Mouse (Mus musculus): ENCODE measurements at regions not wholly inside any gene's neighbourhood (a gene's known extent, or its start where the extent isn't known, plus 50 kb on each side); places are given as distances from the start of the nearest gene placed in this dataset.
"Not testable (repeated sequence)": the region's sequence is repeated elsewhere in the genome, so short reads cannot be mapped to it uniquely, and the experiment has no call there.

DNA sequence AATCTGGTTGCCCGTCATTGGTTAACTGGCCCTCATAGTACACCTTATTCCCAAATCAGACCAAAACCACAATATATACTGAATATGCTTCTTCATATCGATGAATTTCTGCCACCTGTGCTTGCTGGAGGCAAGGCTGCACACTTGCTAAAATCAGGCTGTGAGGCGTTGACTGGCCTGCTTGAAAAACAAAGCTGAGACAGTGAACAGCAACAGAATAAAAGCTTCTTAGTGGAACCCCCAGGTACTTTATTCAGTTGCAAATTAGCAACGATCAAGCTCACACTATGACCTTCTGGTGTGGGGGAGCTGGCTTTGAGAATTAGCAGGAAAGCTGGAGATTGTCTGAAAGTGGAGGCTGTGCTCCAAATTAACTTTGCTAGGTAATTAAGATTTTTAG lies 97.3 kb upstream of the Ube2e1 start:
- not testable (repeated sequence) for H3K4me3 ChIP-seq (ENCODE audit: control insufficient read depth in 1 of 2, insufficient read depth in 1 of 2, low read depth in 1 of 2, low read length in 2 of 2); H3K9me3 ChIP-seq (ENCODE audit: control insufficient read depth, low read length); H3K36me3 ChIP-seq (ENCODE audit: control insufficient read depth, insufficient read depth, low read length); H3K9ac ChIP-seq (ENCODE audit: low read length); ATAC-seq (ENCODE audit: insufficient number of reproducible peaks, insufficient read depth, low FRiP score, low read depth); H3K27ac ChIP-seq (replicated peaks in 1 of 2; ENCODE audit: control insufficient read depth in 1 of 2, insufficient read depth in 1 of 2, low read depth in 2 of 2, low read length in 2 of 2); H3K4me1 ChIP-seq (ENCODE audit: control insufficient read depth in 2 of 2, insufficient read depth in 2 of 2, low read length in 2 of 2); H3K27me3 ChIP-seq (ENCODE audit: control insufficient read depth, insufficient read depth, low read length); H3K4me2 ChIP-seq (ENCODE audit: low read length)
- 42% methylated on average over 4 of the region's 4 CpGs for WGBS

DNA sequence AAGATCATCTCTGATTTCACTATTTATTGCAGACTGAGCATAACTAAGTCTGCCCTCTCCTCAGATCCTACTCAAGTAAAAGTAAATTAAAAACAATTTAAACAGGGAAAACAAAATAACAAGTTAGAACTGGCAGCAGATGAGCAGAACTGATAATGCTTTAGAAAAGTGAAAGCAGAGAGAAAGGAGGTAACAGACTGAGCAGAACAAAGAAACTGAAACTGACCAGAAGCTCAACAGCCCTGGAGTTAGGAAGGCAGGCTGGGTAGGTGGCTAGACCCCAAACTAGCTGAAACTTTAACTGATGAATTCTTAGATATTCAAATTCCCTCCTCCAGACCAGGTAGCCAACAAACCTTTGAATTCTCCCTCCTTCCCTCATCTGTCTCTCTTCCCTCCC lies 94.2 kb upstream of the Ube2e1 start:
- Histone ChIP-seq H3K27me3 (ENCODE audit: control insufficient read depth, insufficient read depth, low read length) (no peaks in the 10 kb centered on the region), H3K36me3 (ENCODE audit: control insufficient read depth, insufficient read depth, low read length) (no peaks in the 10 kb centered on the region), H3K9me3 (ENCODE audit: control insufficient read depth, low read length) (no peaks in the 10 kb centered on the region), H3K27ac (replicated peaks in 1 of 2; ENCODE audit: control insufficient read depth in 1 of 2, insufficient read depth in 1 of 2, low read depth in 2 of 2, low read length in 2 of 2) (no peak overlapping the region), H3K4me2 (ENCODE audit: low read length) (no peak overlapping the region), H3K9ac (ENCODE audit: low read length) (no peak overlapping the region), H3K4me1 (ENCODE audit: control insufficient read depth in 2 of 2, insufficient read depth in 2 of 2, low read length in 2 of 2) (no peaks in the 10 kb centered on the region), H3K4me3 (ENCODE audit: control insufficient read depth in 1 of 2, insufficient read depth in 1 of 2, low read depth in 1 of 2, low read length in 2 of 2) (no peak overlapping the region)
- ATAC-seq (ENCODE audit: insufficient number of reproducible peaks, insufficient read depth, low FRiP score, low read depth): no peak

DNA sequence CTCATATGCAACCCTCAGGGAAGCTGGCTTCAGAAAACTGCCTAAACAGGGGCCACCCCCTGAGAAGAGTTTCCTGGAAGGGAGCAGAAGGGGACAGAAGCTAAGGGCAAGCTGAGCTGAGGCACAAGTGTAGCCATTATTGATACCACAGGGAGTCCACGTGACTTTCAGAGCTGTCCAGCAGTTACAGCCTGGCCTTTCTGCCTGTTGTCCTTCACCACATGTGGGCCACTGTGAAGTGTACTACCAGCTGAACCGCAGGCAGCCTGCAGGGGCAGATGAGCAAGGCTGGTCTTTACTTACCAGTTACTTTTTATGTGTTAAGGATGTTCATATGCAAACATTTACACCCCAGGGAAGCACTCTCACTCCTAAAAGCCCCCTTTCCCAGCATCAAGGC lies 85.2 kb upstream of the Ube2e1 start:
- no peaks in the 10 kb centered on the region for H3K36me3 ChIP-seq (ENCODE audit: control insufficient read depth, insufficient read depth, low read length)
- no peak overlapping the region for H3K27ac ChIP-seq (replicated peaks in 1 of 2; ENCODE audit: control insufficient read depth in 1 of 2, insufficient read depth in 1 of 2, low read depth in 2 of 2, low read length in 2 of 2)
- no peak for ATAC-seq (ENCODE audit: insufficient number of reproducible peaks, insufficient read depth, low FRiP score, low read depth)
- H3K4me2 ChIP-seq (ENCODE audit: low read length): no peak overlapping the region
- H3K4me1 ChIP-seq (ENCODE audit: control insufficient read depth in 2 of 2, insufficient read depth in 2 of 2, low read length in 2 of 2): no peaks in the 10 kb centered on the region
- H3K9me3 ChIP-seq (ENCODE audit: control insufficient read depth, low read length): no peaks in the 10 kb centered on the region
- H3K4me3 ChIP-seq (ENCODE audit: control insufficient read depth in 1 of 2, insufficient read depth in 1 of 2, low read depth in 1 of 2, low read length in 2 of 2): no peak overlapping the region
- H3K9ac ChIP-seq (ENCODE audit: low read length): no peak overlapping the region
- no peaks in the 10 kb centered on the region for H3K27me3 ChIP-seq (ENCODE audit: control insufficient read depth, insufficient read depth, low read length)
- WGBS: 12% methylated on average over 2 of the region's 2 CpGs

DNA sequence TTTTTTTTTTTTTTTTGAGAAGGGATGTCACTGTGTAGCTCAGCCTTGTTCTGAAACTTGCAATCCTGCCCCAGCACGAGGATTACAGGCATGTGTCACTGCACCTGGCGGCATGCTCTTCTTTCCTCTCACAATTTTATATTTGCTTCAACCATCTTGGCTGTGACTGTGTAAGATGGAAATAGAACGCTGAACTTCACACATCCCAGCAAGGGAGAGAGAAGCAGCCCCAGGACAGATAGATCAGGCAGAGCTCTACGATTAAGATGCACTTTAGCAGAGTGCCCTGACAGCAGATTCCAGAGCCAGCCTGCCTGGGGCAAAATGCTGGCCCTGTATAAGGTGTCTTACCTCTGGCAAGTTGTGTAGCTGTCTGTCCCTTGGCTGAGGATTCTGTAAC lies 84.7 kb upstream of the Ube2e1 start:
- WGBS: 65% methylated on average over 4 of the region's 4 CpGs
- H3K9ac ChIP-seq (ENCODE audit: low read length): no peak overlapping the region
- ATAC-seq (ENCODE audit: insufficient number of reproducible peaks, insufficient read depth, low FRiP score, low read depth): no peak
- H3K4me2 ChIP-seq (ENCODE audit: low read length): no peak overlapping the region
- no peaks in the 10 kb centered on the region for H3K4me1 ChIP-seq (ENCODE audit: control insufficient read depth in 2 of 2, insufficient read depth in 2 of 2, low read length in 2 of 2)
- no peak overlapping the region for H3K27ac ChIP-seq (replicated peaks in 1 of 2; ENCODE audit: control insufficient read depth in 1 of 2, insufficient read depth in 1 of 2, low read depth in 2 of 2, low read length in 2 of 2)
- no peaks in the 10 kb centered on the region for H3K36me3 ChIP-seq (ENCODE audit: control insufficient read depth, insufficient read depth, low read length)
- no peaks in the 10 kb centered on the region for H3K9me3 ChIP-seq (ENCODE audit: control insufficient read depth, low read length)
- no peak overlapping the region for H3K4me3 ChIP-seq (ENCODE audit: control insufficient read depth in 1 of 2, insufficient read depth in 1 of 2, low read depth in 1 of 2, low read length in 2 of 2)
- H3K27me3 ChIP-seq (ENCODE audit: control insufficient read depth, insufficient read depth, low read length): no peaks in the 10 kb centered on the region

DNA sequence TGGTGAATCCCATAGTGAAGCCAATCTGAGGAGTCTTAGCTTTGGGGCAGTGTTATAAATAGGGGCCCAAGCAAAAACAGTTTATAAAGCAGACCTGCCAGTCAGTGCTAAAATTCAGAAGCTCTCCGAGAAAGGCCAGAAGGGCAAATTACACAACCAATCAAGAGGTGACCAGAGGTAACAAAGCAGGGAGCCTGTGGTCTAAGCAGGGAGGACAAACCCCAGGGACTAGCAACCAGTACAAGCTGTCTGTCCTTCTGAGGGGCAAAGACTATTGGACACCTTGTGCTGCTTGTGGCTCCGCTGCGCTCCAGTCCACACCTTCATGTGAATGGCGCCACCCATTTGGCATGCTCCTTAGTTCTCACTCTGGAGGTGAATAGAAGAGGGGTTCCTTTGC lies 67.3 kb upstream of the Ube2e1 start:
- Histone ChIP-seq H3K36me3 (ENCODE audit: control insufficient read depth, insufficient read depth, low read length) (no peaks in the 10 kb centered on the region), H3K27ac (replicated peaks in 1 of 2; ENCODE audit: control insufficient read depth in 1 of 2, insufficient read depth in 1 of 2, low read depth in 2 of 2, low read length in 2 of 2) (peak overlapping the region; percentile 15 to 21; a peak in 1 of 4 replicates), H3K4me1 (ENCODE audit: control insufficient read depth in 2 of 2, insufficient read depth in 2 of 2, low read length in 2 of 2) (peaks cover 12 to 17% of the 10 kb centered on the region in 2 experiments; a peak in 3 of 4 replicates), H3K27me3 (ENCODE audit: control insufficient read depth, insufficient read depth, low read length) (no peaks in the 10 kb centered on the region), H3K9ac (ENCODE audit: low read length) (no peak overlapping the region), H3K4me3 (ENCODE audit: control insufficient read depth in 1 of 2, insufficient read depth in 1 of 2, low read depth in 1 of 2, low read length in 2 of 2) (no peak overlapping the region), H3K9me3 (ENCODE audit: control insufficient read depth, low read length) (no peaks in the 10 kb centered on the region), H3K4me2 (ENCODE audit: low read length) (no peak overlapping the region)
- ATAC-seq (ENCODE audit: insufficient number of reproducible peaks, insufficient read depth, low FRiP score, low read depth): no peak
- whole genome bisulfite sequencing: 90% methylated on average over 4 of the region's 4 CpGs

DNA sequence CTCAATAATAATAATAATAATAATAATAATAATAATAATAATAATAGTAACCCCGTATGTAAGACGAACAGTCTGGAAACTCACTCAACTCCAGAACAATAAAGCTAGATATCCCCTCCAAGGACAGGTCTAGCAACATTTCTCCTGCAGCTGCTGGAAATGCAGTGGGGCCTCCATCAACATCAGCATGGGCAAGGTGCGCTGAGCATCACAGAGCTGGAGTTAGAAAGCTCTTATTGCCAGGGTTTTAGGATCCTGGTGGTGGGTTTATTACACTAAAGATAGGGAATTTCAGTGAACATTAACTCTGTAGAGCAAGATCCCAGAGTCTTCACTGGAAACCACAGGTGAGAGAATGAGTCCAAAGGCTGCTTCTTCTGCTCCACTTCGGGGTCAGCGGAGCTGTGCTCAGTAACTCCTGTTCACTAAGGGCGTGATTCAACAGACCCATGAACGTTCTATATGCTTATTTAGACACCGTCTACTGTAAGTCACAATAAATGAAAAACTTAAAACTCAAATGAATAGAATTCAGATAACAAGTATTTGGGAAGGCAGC lies 64.6 kb upstream of the Ube2e1 start:
- 90% methylated on average over 8 of the region's 8 CpGs for WGBS

DNA sequence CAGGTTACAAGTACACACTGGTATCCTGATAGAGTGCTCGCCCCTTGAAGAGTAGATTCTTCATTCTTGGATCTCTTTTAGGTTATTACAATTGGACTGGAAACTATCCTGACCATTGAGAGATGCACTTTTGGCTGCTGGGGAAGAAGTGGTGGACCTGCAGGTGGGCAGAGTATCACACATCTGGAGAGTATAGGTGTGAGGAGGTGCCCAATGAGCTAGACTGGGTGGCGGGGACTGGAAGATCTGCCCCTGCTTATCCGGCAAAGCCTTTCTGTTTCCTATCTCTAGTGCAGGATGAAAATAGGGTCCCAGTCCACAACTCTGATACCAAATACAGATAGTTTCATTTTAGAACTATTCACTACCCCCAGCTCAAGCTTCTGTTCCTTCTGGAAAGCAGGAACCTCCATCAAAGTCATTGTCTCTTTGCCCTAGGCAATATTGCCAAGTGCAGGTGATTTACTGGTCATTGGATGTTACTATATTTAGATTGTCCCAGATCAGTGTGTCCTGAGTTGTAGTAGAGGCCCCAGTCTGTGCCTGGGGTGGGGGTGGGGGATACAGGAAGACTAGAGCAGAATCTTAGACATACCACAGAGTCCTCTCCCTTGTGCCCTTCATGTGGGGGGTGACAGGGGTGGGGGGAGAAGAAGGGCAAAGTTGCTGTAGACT lies 62.5 kb upstream of the Ube2e1 start:
- no peak overlapping the region for H3K4me2 ChIP-seq (ENCODE audit: low read length)
- no peaks in the 10 kb centered on the region for H3K36me3 ChIP-seq (ENCODE audit: control insufficient read depth, insufficient read depth, low read length)
- no peaks in the 10 kb centered on the region for H3K9me3 ChIP-seq (ENCODE audit: control insufficient read depth, low read length)
- no peak for ATAC-seq (ENCODE audit: insufficient number of reproducible peaks, insufficient read depth, low FRiP score, low read depth)
- H3K27me3 ChIP-seq (ENCODE audit: control insufficient read depth, insufficient read depth, low read length): no peaks in the 10 kb centered on the region
- no peak overlapping the region for H3K9ac ChIP-seq (ENCODE audit: low read length)
- 72% methylated on average over 3 of the region's 3 CpGs for WGBS
- peaks cover 11 to 17% of the 10 kb centered on the region in 2 experiments; a peak in 3 of 4 replicates for H3K4me1 ChIP-seq (ENCODE audit: control insufficient read depth in 2 of 2, insufficient read depth in 2 of 2, low read length in 2 of 2)
- no peak overlapping the region for H3K27ac ChIP-seq (replicated peaks in 1 of 2; ENCODE audit: control insufficient read depth in 1 of 2, insufficient read depth in 1 of 2, low read depth in 2 of 2, low read length in 2 of 2)
- H3K4me3 ChIP-seq (ENCODE audit: control insufficient read depth in 1 of 2, insufficient read depth in 1 of 2, low read depth in 1 of 2, low read length in 2 of 2): no peak overlapping the region

More for the DNA sequence above, 64.6 kb upstream of the Ube2e1 start:
- Histone ChIP-seq H3K9me3 (ENCODE audit: control insufficient read depth, low read length) (no peaks in the 10 kb centered on the region), H3K36me3 (ENCODE audit: control insufficient read depth, insufficient read depth, low read length) (no peaks in the 10 kb centered on the region), H3K9ac (ENCODE audit: low read length) (no peak overlapping the region), H3K4me1 (ENCODE audit: control insufficient read depth in 2 of 2, insufficient read depth in 2 of 2, low read length in 2 of 2) (peaks cover 12 to 17% of the 10 kb centered on the region in 2 experiments; a peak in 3 of 4 replicates), H3K4me3 (ENCODE audit: control insufficient read depth in 1 of 2, insufficient read depth in 1 of 2, low read depth in 1 of 2, low read length in 2 of 2) (no peak overlapping the region), H3K27me3 (ENCODE audit: control insufficient read depth, insufficient read depth, low read length) (no peaks in the 10 kb centered on the region), H3K27ac (replicated peaks in 1 of 2; ENCODE audit: control insufficient read depth in 1 of 2, insufficient read depth in 1 of 2, low read depth in 2 of 2, low read length in 2 of 2) (no peak overlapping the region), H3K4me2 (ENCODE audit: low read length) (no peak overlapping the region)
- ATAC-seq (ENCODE audit: insufficient number of reproducible peaks, insufficient read depth, low FRiP score, low read depth): no peak

All from heart, embryonic 14.5 days (tissue).